Mouse (Mus musculus) liver (tissue): ENCODE data around the gene St8sia1.

Source experiments
- DNase-seq: peaks from one replicate; pipeline ENCODE4 v3.0.0-alpha.2; 2020; ENCODE audit warnings: mixed read lengths

The St8sia1 gene

GRCm38 (mm10) chr6:142979665-142980660 is 15.7 kb upstream of the St8sia1 start:
- DNase-seq: no peak

DNA sequence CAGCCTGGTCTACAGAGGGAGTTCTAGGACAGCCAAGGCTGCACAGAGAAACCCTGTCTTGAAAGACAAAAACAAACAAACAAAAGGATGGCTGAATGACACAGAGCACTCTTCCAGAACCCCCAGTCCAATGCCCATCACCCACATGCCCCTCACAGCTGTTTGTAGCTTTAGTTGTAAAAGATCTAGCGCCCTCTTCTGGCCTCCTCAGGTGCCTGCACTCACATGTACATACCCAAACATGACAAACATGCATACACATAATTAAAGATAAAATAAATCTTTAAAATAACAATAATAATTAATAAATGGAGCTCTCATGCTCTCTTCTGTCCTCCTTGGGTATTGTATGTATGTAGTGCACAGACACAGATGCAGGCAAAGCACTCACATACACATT is 13.0 kb upstream of the St8sia1 start:
- no peak for DNase-seq

DNA sequence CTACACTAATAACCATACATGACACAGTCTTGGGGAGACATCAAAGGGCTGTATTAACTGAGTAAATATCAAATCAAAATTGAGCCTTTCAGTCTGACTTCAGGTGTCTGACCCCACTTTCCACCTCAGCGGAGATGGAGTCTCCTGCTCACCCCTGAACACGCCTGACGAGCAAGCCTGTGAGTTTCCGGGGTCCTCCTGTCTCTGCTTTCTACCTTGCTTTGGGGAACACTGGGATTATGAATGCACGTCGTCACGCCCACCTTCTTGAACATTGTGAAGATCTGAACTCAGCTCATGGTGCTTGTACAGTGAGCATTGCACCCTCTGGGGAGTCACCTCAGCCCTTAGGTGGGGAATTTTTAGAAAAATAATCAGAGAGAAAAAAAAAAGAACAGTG is 9.0 kb upstream of the St8sia1 start:
- DNase-seq: no peak

DNA sequence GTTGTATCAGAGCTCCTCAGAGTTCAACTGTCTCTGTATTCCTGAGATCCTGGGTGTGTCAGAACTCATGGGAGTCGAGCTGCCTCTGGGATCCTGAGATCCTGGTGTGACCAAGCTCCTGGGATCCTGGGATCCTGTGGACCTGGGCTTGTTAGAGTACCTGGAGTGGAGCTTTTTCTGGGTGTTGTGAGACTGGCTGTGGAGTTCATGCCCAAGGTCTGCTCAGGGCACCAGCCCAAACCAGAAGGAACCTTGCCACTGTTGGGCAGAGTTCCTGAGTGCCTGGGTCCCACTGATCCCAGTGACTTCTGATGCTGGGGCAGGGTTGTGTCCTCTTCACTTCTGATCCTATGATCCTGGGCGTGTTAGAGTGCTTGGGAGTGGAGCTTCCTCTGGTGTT is 8.0 kb upstream of the St8sia1 start:
- DNase-seq: no peak

DNA sequence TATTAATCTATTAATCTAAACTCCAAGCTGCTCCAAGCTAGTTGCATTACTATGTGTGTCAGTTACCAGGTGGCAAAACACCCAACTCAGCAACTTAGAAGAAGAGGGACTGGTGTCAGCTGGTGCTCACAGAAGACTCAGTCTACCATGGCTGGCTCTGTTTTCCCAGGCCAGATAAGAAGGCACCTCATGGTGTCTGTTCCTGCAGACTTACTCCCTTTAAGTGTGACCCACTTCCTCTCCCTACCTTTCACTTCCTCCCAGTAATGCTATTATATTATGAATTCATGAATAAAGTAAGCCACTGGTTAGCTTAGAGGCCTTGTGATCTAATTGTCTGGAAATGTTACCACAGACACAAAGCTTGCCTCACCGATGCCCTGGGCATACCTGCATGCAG is 3.2 kb upstream of the St8sia1 start:
- no peak for DNase-seq

- DNase-seq: peak; percentile 73
Measured at GRCm38 (mm10) chr6:142964531-142965385, 506 bp upstream of the St8sia1 start.

DNA sequence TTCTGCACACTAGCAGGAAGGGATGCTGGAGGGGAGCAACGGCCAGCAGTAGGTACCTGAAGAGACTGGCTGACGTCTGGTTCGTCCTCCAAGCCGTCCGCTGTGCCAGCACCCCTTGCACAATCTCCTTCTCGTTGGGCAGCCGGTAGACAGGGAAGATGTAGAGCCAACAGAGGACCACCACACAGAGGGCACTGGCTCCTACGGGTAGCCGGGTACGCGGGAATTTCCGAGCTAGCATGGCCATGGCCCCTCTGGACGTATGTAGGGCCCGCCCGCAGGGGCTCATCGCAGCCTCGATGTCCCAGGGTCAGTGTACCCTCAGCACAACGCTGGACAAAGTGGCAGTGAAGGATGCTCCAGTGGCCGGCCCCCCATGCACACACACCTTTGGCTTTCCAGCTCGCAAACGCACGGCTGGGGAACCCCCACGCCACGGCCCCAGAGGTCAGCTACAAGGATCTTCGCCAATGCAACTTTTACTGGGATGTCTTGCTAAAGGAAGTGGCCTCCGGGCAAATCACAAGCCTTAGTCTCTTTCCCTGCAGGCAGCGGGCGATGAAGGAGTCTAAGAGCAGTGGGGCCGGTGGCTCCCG is 674 bp downstream of the St8sia1 start:
- DNase-seq: no peak

GRCm38 (mm10) chr6:142962881-142963280 is 1.4 kb downstream of the St8sia1 start:
- DNase-seq: no peak

GRCm38 (mm10) chr6:142962476-142962875 is 1.8 kb downstream of the St8sia1 start:
- DNase-seq: no peak

DNA sequence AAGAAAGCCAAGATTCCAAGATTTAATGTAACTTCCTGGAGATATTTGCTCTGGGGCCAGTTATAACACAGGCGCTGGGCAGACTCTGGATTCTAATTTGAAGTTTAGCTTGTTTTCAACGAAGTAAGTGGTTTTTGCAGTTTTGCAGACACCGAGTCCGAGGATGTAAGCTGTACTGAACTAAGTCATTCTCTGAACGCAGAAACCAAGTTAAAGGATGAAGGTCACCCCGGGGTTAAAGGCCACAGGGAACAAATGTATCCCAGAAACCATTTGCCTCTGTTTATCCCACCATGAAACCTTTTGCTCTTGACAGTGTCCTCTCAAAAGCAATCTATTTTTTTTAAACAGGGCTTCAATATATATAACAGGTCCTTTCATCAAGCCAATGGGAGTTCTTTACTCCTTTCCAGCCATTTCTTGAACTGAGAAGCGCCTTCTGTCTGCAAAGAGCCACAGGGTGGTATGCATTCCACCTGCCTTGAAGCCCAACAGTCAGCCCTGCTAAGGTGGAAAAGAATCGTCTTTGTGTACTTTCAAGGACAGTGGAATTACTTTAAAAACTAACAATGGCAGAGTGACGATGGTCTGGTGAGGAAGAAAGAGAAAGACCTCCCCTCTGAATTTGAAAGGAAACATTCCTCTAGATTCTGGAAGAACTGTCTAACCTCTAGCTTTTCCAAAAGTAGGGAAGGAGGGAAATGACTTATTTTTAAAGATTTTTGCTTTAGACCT is 2.4 kb downstream of the St8sia1 start:
- no peak for DNase-seq

GRCm38 (mm10) chr6:142956556-142956955 is 7.7 kb downstream of the St8sia1 start:
- DNase-seq: no peak

- DNase-seq: no peak
Measured at GRCm38 (mm10) chr6:142955281-142955680, 9.0 kb downstream of the St8sia1 start.

- DNase-seq: no peak
Measured at GRCm38 (mm10) chr6:142953189-142953588, 11.1 kb downstream of the St8sia1 start.

DNA sequence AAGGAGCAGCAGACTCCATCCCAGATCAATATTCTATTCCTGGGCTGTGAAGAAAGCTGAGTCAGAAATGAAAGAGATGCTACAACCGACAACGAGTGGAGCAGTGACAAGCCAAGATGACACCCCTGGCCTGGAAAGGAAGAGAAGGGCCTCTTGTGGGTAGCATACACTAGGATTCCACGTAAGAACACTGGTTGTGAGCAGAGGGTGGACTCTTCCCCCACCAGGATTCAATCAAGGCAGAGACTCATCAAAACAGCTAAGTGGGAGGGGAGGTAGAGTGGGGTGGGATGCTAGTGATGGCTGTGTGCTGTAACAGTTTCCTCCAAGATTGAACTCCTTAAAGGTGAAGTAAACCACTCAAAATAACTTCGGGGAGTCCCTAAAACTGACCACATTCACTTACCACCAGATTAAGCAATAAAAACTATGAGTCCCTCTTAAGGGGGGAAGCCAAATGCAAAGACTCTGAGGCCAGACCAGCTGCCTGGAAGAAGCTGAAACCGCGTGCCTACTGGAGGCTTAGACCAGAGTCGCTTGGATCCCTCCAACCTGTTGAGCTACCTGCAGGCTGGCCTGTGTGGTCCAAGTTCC is 11.8 kb downstream of the St8sia1 start:
- DNase-seq: no peak

DNA sequence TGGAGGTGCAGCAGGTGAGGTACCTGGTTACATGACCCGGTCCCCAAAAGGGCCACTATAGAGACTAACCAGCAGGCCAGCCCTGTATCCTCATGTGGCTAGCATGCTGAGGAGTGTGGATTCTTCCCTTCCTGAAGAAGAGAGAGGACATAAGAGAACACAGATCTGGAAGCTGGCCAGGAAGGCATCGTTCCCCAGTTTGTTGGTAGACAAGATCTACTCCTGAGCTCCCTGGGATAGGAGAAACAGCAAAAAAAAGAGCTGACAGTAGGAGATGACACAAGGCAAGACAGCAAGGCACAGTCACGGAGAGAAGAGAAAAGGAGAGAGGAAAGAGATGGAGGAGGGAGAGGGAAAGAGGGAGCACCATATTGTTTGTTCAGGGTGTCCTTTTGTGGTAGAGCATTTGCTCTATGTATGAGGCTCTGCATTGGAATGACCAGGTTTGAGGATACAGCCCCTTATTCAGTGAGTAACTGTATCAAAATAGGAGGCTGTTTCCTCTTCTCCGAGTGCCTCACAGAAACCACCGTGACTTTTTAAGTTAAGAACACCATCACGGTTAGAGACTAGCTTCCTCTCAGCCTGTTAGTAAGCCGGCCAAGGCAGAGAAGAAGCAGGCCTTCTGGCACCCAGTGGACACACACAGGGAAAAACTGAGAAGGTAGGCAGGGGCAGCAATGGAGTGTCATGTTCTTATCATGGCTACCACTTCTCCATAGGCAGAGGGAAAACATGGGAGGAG is 12.5 kb downstream of the St8sia1 start:
- DNase-seq: no peak

DNA sequence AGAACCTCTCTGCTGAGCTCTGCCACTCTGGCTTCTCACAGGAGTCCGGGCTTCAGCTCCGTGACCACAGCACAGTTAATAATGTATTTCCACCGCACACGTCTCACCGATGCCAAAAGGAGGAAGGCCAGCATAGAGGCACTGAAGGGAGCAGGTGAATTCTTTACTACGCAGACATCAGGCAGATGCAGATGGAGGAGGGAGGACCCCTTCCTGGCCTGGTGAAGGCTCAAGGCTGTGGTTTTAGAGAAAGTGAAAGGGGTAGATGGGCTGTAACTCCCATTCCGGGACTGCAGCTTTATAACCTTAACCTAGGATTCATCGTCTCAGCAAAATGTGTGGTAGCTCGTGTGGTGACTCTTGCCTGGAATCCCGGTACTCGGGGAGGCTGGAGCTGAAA is 13.9 kb downstream of the St8sia1 start:
- DNase-seq: no peak

DNA sequence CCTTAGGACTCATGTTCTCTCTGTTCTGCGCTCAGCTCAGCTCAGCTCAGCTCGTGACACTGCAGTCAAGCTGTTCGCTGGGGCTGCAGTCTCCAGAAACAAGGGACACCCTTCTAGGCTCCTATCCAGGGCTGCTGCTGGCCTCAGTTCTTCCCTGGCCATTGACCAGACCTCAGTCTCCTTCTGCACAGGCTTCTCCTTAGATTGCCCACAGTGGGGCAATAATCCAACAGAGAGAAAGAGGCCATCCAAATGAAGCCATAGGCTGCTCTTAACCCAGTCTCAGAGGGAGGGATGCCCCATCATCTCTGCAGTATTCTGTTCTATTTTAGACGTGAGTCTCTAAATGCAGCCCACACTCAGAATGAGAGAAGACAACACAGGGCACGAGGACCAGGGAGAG is 15.3 kb downstream of the St8sia1 start:
- no peak for DNase-seq

GRCm38 (mm10) chr6:142947029-142947428 is 17.2 kb downstream of the St8sia1 start:
- DNase-seq: no peak

DNA sequence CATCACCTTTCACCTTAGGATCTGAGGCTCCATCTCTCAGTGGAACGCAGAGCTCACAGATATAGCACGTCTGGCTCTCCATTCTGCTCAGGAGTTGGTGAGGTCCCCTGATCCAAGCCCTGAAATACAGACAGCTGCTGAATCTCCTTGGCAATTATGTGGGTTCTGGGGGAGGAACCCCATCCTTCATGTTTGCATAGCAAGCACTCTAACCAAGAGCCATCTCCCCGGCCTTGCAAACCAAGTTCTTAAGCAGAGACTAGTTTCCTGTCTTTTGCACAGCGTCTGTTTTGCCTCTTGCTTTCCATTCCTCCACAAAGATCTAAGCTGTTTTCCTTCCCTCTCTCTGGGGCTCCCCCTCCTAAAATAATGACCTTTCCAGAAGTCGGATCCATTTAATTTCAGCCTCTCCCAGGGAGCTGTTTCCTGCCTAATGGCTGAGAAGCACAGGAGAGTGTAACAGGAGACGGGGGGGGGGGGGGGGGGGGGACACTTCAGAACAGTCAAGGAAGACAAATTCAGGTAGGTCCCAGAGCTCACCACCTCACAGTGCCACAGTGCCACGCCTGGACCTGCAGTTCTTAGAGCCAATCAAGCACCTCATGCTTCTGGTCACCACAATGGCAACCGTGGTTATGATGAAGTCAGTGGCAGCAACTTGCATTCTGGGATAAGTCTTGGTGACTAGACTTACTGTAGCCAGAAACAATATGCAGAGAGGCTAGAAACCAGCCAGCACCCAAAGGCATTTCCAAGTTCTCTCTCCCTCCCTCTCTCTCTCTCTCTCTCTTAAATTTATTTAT is 18.0 kb downstream of the St8sia1 start:
- DNase-seq: no peak

DNA sequence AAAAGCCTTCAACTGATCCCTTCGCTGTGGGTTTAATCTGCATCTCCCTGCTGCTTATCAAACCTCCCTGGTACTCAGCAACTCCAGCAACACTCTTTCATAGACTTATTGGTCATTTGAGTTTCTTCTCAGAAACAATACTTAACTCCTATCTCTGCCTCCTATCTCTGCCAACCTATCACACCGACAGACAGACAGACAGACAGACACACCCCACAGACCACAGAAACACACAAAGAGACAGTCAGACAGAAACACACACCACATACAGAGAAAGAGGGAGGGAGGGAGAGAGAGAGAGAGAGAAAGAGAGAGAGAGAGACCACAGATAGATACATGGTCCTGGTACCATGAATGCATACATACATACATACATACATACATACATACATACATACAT is 18.8 kb downstream of the St8sia1 start:
- DNase-seq: no peak

DNA sequence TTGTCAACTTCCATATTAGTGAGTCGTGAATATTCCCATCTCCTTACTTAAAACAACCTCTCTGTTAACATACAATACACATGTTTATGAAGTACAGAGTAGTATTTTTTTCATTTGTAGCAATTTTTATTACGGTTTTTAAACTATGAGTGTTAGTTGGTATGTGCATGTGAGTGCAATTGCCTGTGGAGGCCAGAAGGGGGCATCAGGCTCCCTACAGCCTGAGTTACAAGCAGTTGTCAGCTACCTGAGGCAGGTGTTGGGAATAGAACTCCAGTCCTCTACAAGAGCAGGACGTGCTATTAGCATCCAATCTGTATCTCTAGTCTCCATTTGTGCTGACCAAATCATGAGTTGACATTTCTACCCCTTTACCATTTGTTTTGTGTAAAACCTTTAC is 19.8 kb downstream of the St8sia1 start:
- DNase-seq: no peak
